Mouse (Mus musculus) left cerebral cortex, postnatal 4 days (tissue): ENCODE results near the gene Fbxl18. TPM values are rescaled to one million over a fixed set of nuclear protein-coding genes. Genes with fewer than 3 reads are reported as not detected.
A peak's percentile ranks its signal among the peaks of the same experiment; 100 is the strongest.

Experiments
- DNase-seq: peaks from one replicate; pipeline ENCODE4 v3.0.0-alpha.2; 2022
- intact Hi-C: fragments of 180-260 bp; cut with DNase I; formaldehyde crosslinking; loops from one replicate; pipeline ENCODE4 v1.15.1; 2025
- total RNA-seq, 2 experiments: library from RNA; stranded (reverse); gene quantifications; 2 replicates each; pipeline ENCODE4 v1.2.3; 2021

Fbxl18 gene
- total RNA-seq, 2 experiments from 2014 or later: 34.6 to 35.8 TPM

GRCm38 (mm10) chr5:142877337-142878280 lies 17.6 kb downstream of the Fbxl18 start:
- intact Hi-C loops: loop anchor here (5.0 to 10.0 kb wide), 3 partner anchors 110 to 190 kb away; no protein-coding TSS in a partner anchor
- DNase-seq: peak; percentile 92

GRCm38 (mm10) chr5:142876896-142877295 lies 18.3 kb downstream of the Fbxl18 start:
- intact Hi-C loops: loop anchor here (5.0 to 10.0 kb wide), 3 partner anchors 110 to 190 kb away; no protein-coding TSS in a partner anchor
- DNase-seq: no peak

GRCm38 (mm10) chr5:142875513-142875905 lies 19.7 kb downstream of the Fbxl18 start:
- peak; percentile 68 for DNase-seq
- intact Hi-C loops: loop anchor here (5.0 to 10.0 kb wide), 3 partner anchors 108 to 192 kb away; no protein-coding TSS in a partner anchor

- peak; percentile 81 for DNase-seq
- intact Hi-C loops: loop anchor here (5.0 to 10.0 kb wide), 3 partner anchors 108 to 192 kb away; no protein-coding TSS in a partner anchor
Observed at GRCm38 (mm10) chr5:142874791-142875512, 20.3 kb downstream of the Fbxl18 start.

- intact Hi-C loops: loop anchor here (10.0 kb wide), 1 partner anchor 161 kb away; no protein-coding TSS in a partner anchor
- no peak for DNase-seq
Observed at GRCm38 (mm10) chr5:142873718-142874117, 21.5 kb downstream of the Fbxl18 start.

GRCm38 (mm10) chr5:142871765-142872164 lies 23.5 kb downstream of the Fbxl18 start:
- intact Hi-C loops: loop anchor here (10.0 kb wide), 1 partner anchor 163 kb away; no protein-coding TSS in a partner anchor
- no peak for DNase-seq

- peak; percentile 39 for DNase-seq
- intact Hi-C loops: no loop called here
Observed at GRCm38 (mm10) chr5:142869463-142869862, 25.8 kb downstream of the Fbxl18 start.

- peak; percentile 88 for DNase-seq
- intact Hi-C loops: no loop called here
Observed at GRCm38 (mm10) chr5:142857763-142858229, 37.4 kb downstream of the Fbxl18 start.

GRCm38 (mm10) chr5:142856408-142856807 lies 38.8 kb downstream of the Fbxl18 start:
- no peak for DNase-seq
- intact Hi-C loops: no loop called here

- intact Hi-C loops: no loop called here
- peak; percentile 72 for DNase-seq
Observed at GRCm38 (mm10) chr5:142854877-142855276, 40.3 kb downstream of the Fbxl18 start.

GRCm38 (mm10) chr5:142853585-142853984 lies 41.6 kb downstream of the Fbxl18 start:
- intact Hi-C loops: no loop called here
- no peak for DNase-seq

- DNase-seq: no peak
- intact Hi-C loops: no loop called here
Observed at GRCm38 (mm10) chr5:142851681-142852049, 43.6 kb downstream of the Fbxl18 start.

- intact Hi-C loops: no loop called here
- DNase-seq: no peak
Observed at GRCm38 (mm10) chr5:142850916-142851680, 44.1 kb downstream of the Fbxl18 start.

GRCm38 (mm10) chr5:142850476-142850875 lies 44.7 kb downstream of the Fbxl18 start:
- intact Hi-C loops: no loop called here
- DNase-seq: no peak

- intact Hi-C loops: no loop called here
- DNase-seq: no peak
Observed at GRCm38 (mm10) chr5:142848911-142849310, 46.3 kb downstream of the Fbxl18 start.

GRCm38 (mm10) chr5:142848149-142848548 lies 47.1 kb downstream of the Fbxl18 start:
- DNase-seq: no peak
- intact Hi-C loops: no loop called here

- DNase-seq: peak; percentile 34
- intact Hi-C loops: no loop called here
Observed at GRCm38 (mm10) chr5:142844467-142844866, 50.8 kb downstream of the Fbxl18 start.

- intact Hi-C loops: no loop called here
- DNase-seq: peak; percentile 39
Observed at GRCm38 (mm10) chr5:142842137-142842642, 53.0 kb downstream of the Fbxl18 start.

GRCm38 (mm10) chr5:142841372-142842136 lies 53.7 kb downstream of the Fbxl18 start:
- no peak for DNase-seq
- intact Hi-C loops: no loop called here
